Mouse (Mus musculus): ENCODE data around the gene Col4a1. TPM values are rescaled to one million over a fixed set of nuclear protein-coding genes. Genes with fewer than 3 reads are reported as not detected.

The Col4a1 gene
- polyA plus RNA-seq, 1 experiment from 2014 or later, result 368 TPM

GRCm38 (mm10) chr8:11310049-11310448 is 2.6 kb downstream of the Col4a1 start:
- 57% methylated on average over 2 of the region's 2 CpGs for WGBS

GRCm38 (mm10) chr8:11309226-11309625 is 3.4 kb downstream of the Col4a1 start:
- H3K36me3 ChIP-seq (ENCODE audit: control insufficient read depth, insufficient read depth, low read length), result peaks cover 6% of the 10 kb centered on the region; the same call in 1 of the 2 replicates
- H3K9ac ChIP-seq (ENCODE audit: low read length), result peak overlapping the region; percentile 21; the same call in 1 of the 2 replicates
- WGBS, result 52% methylated on average over 5 of the region's 5 CpGs
- peaks cover 33% of the 10 kb centered on the region for H3K4me1 ChIP-seq (replicated peaks; ENCODE audit: control insufficient read depth, insufficient read depth, low read length)
- H3K4me2 ChIP-seq (ENCODE audit: low read depth, low read length), result peak overlapping the region; percentile 74
- H3K9me3 ChIP-seq (ENCODE audit: control insufficient read depth, low read length), result no peaks in the 10 kb centered on the region
- H3K4me3 ChIP-seq (ENCODE audit: low read length), result peak overlapping the region; percentile 67; the same call in 1 of the 2 replicates
- H3K27me3 ChIP-seq (ENCODE audit: control insufficient read depth, insufficient read depth, low read depth, low read length), result no peaks in the 10 kb centered on the region
- peak overlapping the region; percentile 4 for H3K27ac ChIP-seq (ENCODE audit: low read length)
- ATAC-seq (ENCODE audit: low read depth), result no peak

More at GRCm38 (mm10) chr8:11310049-11310448, 2.6 kb downstream of the Col4a1 start:
- no peaks in the 10 kb centered on the region for H3K9me3 ChIP-seq (ENCODE audit: control insufficient read depth, low read length)
- peaks cover 2% of the 10 kb centered on the region; the same call in 1 of the 2 replicates for H3K36me3 ChIP-seq (ENCODE audit: control insufficient read depth, insufficient read depth, low read length)
- peaks cover 36% of the 10 kb centered on the region for H3K4me1 ChIP-seq (replicated peaks; ENCODE audit: control insufficient read depth, insufficient read depth, low read length)
- peak overlapping the region; percentile 74 for H3K4me2 ChIP-seq (ENCODE audit: low read depth, low read length)
- peak overlapping the region; percentile 21 for H3K9ac ChIP-seq (ENCODE audit: low read length)
- peak overlapping the region; percentile 10; the same call in 1 of the 2 replicates for H3K27ac ChIP-seq (ENCODE audit: low read length)
- H3K27me3 ChIP-seq (ENCODE audit: control insufficient read depth, insufficient read depth, low read depth, low read length), result no peaks in the 10 kb centered on the region
- peak overlapping the region; percentile 67 for H3K4me3 ChIP-seq (ENCODE audit: low read length)
- ATAC-seq (ENCODE audit: low read depth), result no peak

DNA sequence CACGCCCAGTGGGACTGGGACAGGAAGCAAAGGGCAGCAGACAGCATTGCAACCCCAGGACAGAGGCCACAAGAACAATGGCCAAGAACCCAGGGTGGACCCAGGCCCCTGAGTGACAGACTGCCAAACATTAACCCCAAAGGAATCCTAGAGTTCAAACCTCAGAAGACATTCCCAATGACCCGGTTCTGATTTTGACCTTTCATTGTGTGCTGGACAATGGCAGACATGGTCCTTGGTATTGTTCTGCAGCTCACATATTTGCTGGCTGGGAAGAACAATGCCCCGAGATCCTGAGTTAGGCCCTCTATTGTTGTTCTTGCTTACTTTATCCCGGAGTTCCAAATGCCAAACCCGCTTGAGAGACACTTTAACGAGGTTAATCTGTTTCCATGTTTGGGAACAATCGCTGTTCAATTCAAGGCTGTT is 4.0 kb downstream of the Col4a1 start:
- WGBS, result 57% methylated on average over 7 of the region's 7 CpGs
- H3K9ac ChIP-seq (ENCODE audit: low read length), result no peak overlapping the region; the same call in 1 of the 2 replicates
- no peaks in the 10 kb centered on the region for H3K9me3 ChIP-seq (ENCODE audit: control insufficient read depth, low read length)
- no peak overlapping the region for H3K4me3 ChIP-seq (ENCODE audit: low read length)
- H3K4me2 ChIP-seq (ENCODE audit: low read depth, low read length), result peak overlapping the region; percentile 74
- peaks cover 29% of the 10 kb centered on the region for H3K4me1 ChIP-seq (replicated peaks; ENCODE audit: control insufficient read depth, insufficient read depth, low read length)
- ATAC-seq (ENCODE audit: low read depth), result no peak
- H3K36me3 ChIP-seq (ENCODE audit: control insufficient read depth, insufficient read depth, low read length), result peaks cover 9% of the 10 kb centered on the region; the same call in 1 of the 2 replicates
- peak overlapping the region; percentile 24 for H3K27ac ChIP-seq (ENCODE audit: low read length)
- no peaks in the 10 kb centered on the region for H3K27me3 ChIP-seq (ENCODE audit: control insufficient read depth, insufficient read depth, low read depth, low read length)

- Histone ChIP-seq H3K4me1 (replicated peaks; ENCODE audit: control insufficient read depth, insufficient read depth, low read length) (peaks cover 29% of the 10 kb centered on the region), H3K4me2 (ENCODE audit: low read depth, low read length) (no peak overlapping the region), H3K4me3 (ENCODE audit: low read length) (no peak overlapping the region), H3K9me3 (ENCODE audit: control insufficient read depth, low read length) (no peaks in the 10 kb centered on the region), H3K27me3 (ENCODE audit: control insufficient read depth, insufficient read depth, low read depth, low read length) (no peaks in the 10 kb centered on the region), H3K36me3 (ENCODE audit: control insufficient read depth, insufficient read depth, low read length) (peaks cover 9% of the 10 kb centered on the region; the same call in 1 of the 2 replicates), H3K27ac (ENCODE audit: low read length) (no peak overlapping the region), H3K9ac (ENCODE audit: low read length) (no peak overlapping the region)
- 89% methylated on average over 7 of the region's 7 CpGs for WGBS
- no peak for ATAC-seq (ENCODE audit: low read depth)
These were observed 5.2 kb downstream of the Col4a1 start for GRCm38 (mm10) chr8:11307451-11307850.

DNA sequence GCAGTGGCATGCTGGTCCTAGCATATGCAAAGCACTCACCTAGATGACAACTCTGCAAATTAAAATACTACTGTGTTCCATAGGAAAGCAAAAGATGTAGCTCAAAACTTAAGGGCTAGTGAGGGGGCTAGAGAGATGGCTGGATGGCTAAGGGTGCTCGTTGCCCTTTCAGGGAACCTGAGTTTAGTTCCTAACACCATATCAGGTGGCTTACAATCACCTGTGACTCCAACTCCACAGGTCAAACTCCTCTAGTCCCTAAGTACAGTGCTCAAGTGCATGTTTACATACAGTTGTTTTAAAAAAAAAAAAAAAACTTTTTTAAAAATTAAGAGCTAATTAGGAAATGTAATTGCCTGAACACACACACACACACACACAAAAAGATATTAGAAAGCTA is 7.1 kb downstream of the Col4a1 start:
- 53% methylated on average over 1 of the region's 1 CpGs for WGBS
- Histone ChIP-seq H3K4me1 (replicated peaks; ENCODE audit: control insufficient read depth, insufficient read depth, low read length) (peaks cover 29% of the 10 kb centered on the region), H3K36me3 (ENCODE audit: control insufficient read depth, insufficient read depth, low read length) (peaks cover 9% of the 10 kb centered on the region; the same call in 1 of the 2 replicates), H3K4me3 (ENCODE audit: low read length) (no peak overlapping the region), H3K27me3 (ENCODE audit: control insufficient read depth, insufficient read depth, low read depth, low read length) (no peaks in the 10 kb centered on the region), H3K4me2 (ENCODE audit: low read depth, low read length) (no peak overlapping the region), H3K9me3 (ENCODE audit: control insufficient read depth, low read length) (no peaks in the 10 kb centered on the region), H3K9ac (ENCODE audit: low read length) (no peak overlapping the region), H3K27ac (ENCODE audit: low read length) (no peak overlapping the region)
- no peak for ATAC-seq (ENCODE audit: low read depth)

DNA sequence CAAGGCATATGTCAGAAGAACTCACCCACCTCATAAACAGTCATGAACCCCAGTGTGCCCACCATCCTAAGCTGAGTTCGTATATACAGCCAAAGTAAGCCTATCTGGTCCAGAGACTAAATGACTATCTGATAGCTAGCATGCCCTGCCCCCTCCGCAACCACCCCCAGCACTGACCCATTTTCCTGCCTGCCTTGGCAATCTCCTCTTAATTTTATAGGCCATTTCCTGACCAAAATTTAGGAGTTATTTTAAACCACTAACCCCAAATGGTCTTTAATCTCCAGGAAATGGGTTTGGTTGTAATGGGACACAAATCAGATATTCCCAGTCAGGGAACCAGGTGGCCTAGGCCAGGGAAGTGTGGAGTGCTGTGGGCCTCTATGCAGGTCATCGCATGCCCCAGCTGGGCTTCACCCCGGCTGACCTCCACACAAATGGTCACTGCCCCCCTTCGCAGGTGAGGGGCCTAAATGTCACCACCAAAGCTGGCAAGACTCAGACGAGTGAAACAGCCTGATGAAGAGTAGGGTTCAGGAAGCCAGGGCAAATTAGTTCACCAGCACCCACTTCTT is 8.5 kb downstream of the Col4a1 start:
- no peaks in the 10 kb centered on the region for H3K9me3 ChIP-seq (ENCODE audit: control insufficient read depth, low read length)
- no peak overlapping the region for H3K9ac ChIP-seq (ENCODE audit: low read length)
- no peak overlapping the region for H3K27ac ChIP-seq (ENCODE audit: low read length)
- ATAC-seq (ENCODE audit: low read depth), result no peak
- H3K36me3 ChIP-seq (ENCODE audit: control insufficient read depth, insufficient read depth, low read length), result peaks cover 9% of the 10 kb centered on the region; the same call in 1 of the 2 replicates
- H3K4me1 ChIP-seq (replicated peaks; ENCODE audit: control insufficient read depth, insufficient read depth, low read length), result peaks cover 31% of the 10 kb centered on the region
- WGBS, result 77% methylated on average over 6 of the region's 6 CpGs
- H3K27me3 ChIP-seq (ENCODE audit: control insufficient read depth, insufficient read depth, low read depth, low read length), result no peaks in the 10 kb centered on the region
- no peak overlapping the region for H3K4me2 ChIP-seq (ENCODE audit: low read depth, low read length)
- H3K4me3 ChIP-seq (ENCODE audit: low read length), result no peak overlapping the region

DNA sequence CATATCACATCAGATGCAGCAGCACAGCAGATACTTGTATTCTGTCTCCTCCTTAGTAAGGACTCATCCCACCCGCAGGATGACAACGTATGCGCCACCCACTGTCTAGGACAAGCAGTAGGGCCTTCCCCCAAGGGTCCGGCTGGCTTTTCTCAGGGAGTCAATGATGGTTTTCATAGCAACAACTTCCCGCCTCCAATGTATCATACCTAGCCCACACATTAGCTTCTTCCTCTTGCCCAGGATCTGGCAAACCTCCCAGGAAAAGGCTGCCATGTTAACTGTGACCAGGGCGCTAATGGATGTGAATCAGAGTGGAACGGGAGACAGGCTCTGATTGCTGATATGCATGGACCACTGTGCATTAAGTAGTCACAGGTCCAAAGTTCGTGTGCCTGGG is 12.2 kb downstream of the Col4a1 start:
- no peak overlapping the region for H3K4me3 ChIP-seq (ENCODE audit: low read length)
- ATAC-seq (ENCODE audit: low read depth), result 0 out of 2 replicates have a peak, but pooled peaks have one; percentile 21
- no peaks in the 10 kb centered on the region for H3K9me3 ChIP-seq (ENCODE audit: control insufficient read depth, low read length)
- H3K4me1 ChIP-seq (replicated peaks; ENCODE audit: control insufficient read depth, insufficient read depth, low read length), result peaks cover 49% of the 10 kb centered on the region
- no peaks in the 10 kb centered on the region for H3K27me3 ChIP-seq (ENCODE audit: control insufficient read depth, insufficient read depth, low read depth, low read length)
- WGBS, result 59% methylated on average over 8 of the region's 8 CpGs
- H3K27ac ChIP-seq (ENCODE audit: low read length), result peak overlapping the region; percentile 89; the same call in 1 of the 2 replicates
- no peak overlapping the region for H3K4me2 ChIP-seq (ENCODE audit: low read depth, low read length)
- peaks cover 6% of the 10 kb centered on the region; the same call in 1 of the 2 replicates for H3K36me3 ChIP-seq (ENCODE audit: control insufficient read depth, insufficient read depth, low read length)
- H3K9ac ChIP-seq (ENCODE audit: low read length), result no peak overlapping the region

GRCm38 (mm10) chr8:11299317-11299602 is 13.4 kb downstream of the Col4a1 start:
- Histone ChIP-seq H3K4me2 (ENCODE audit: low read depth, low read length) (peak overlapping the region; percentile 19; the same call in 1 of the 2 replicates), H3K27ac (ENCODE audit: low read length) (peak overlapping the region; percentile 89), H3K27me3 (ENCODE audit: control insufficient read depth, insufficient read depth, low read depth, low read length) (no peaks in the 10 kb centered on the region), H3K4me1 (replicated peaks; ENCODE audit: control insufficient read depth, insufficient read depth, low read length) (peaks cover 49% of the 10 kb centered on the region), H3K9ac (ENCODE audit: low read length) (peak overlapping the region; percentile 17; the same call in 1 of the 2 replicates), H3K4me3 (ENCODE audit: low read length) (no peak overlapping the region), H3K9me3 (ENCODE audit: control insufficient read depth, low read length) (no peaks in the 10 kb centered on the region), H3K36me3 (ENCODE audit: control insufficient read depth, insufficient read depth, low read length) (0 out of 2 replicates have a peak, but pooled peaks cover 2% of the 10 kb centered on the region)
- WGBS, result 37% methylated on average over 3 of the region's 3 CpGs
- ATAC-seq (ENCODE audit: low read depth), result peak; percentile 66

DNA sequence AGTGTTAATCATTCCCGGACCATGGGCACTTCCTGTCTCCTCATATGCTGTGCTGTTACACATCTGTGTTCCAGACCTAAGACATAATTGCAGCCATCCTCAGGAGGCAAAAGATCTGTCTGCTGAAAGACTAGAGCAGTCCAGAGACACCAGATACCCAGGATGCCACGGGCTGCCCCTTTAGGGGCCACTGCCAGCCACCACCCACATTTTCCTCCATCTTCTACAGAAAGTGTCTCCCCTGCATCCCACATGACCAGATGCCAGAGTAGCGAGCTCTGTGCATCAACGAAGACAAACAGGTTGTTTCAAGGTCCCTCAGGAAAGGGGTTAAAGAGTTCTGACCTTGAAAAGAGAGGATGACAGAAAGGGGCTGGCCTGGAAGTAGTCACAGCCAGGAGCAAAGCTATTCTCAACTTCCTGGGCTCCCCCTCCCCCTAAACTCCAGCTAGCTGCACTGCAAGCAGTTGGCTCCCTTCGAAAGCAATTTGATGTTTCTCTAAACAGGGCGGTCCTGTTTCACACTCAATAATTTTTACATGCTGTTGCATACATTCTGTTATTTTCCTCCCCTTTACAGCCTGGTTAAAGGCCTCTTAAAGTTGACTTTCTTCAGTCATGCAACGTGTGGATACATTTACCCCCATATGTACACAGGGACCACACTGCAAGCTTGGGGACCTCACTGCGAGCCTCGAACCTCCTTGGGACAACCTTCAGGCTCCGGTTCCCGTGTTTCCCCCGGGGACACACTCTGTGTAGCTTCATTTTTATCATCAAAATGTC is 13.9 kb downstream of the Col4a1 start:
- Histone ChIP-seq H3K4me1 (replicated peaks; ENCODE audit: control insufficient read depth, insufficient read depth, low read length) (peaks cover 52% of the 10 kb centered on the region), H3K9me3 (ENCODE audit: control insufficient read depth, low read length) (no peaks in the 10 kb centered on the region), H3K27me3 (ENCODE audit: control insufficient read depth, insufficient read depth, low read depth, low read length) (no peaks in the 10 kb centered on the region), H3K27ac (ENCODE audit: low read length) (peak overlapping the region; percentile 89), H3K4me3 (ENCODE audit: low read length) (no peak overlapping the region), H3K4me2 (ENCODE audit: low read depth, low read length) (peak overlapping the region; percentile 19), H3K9ac (ENCODE audit: low read length) (no peak overlapping the region), H3K36me3 (ENCODE audit: control insufficient read depth, insufficient read depth, low read length) (0 out of 2 replicates have a peak, but pooled peaks cover under 1% of the 10 kb centered on the region)
- 33% methylated on average over 12 of the region's 12 CpGs for WGBS
- ATAC-seq (ENCODE audit: low read depth), result peak; percentile 76

Data from lung, embryonic 16.5 days (tissue).